Mouse (Mus musculus) liver, embryonic 13.5 days (tissue): ENCODE measurements around the gene Otud7a. TPM values are rescaled to one million over a fixed set of nuclear protein-coding genes. Genes with fewer than 3 reads are reported as not detected.

Experiments used
- ATAC-seq: fragments of 200-750 bp; cut with Nextera tagmentation; 2 replicates; pipeline ENCODE4 v1.8.0; 2017; ENCODE audit warnings: low read depth, mild to moderate bottlenecking, moderate number of reproducible peaks, moderate library complexity
- DNase-seq: peaks from one replicate; pipeline ENCODE4 v3.0.0; 2022
- H3K27ac ChIP-seq: fragments of 300-500 bp; sonication (generic); 2 replicates; pipeline ENCODE4 v1.5.1; 2015; ENCODE audit warnings: moderate library complexity, mild to moderate bottlenecking, inconsistent platforms
- H3K27me3 ChIP-seq: fragments of 300-500 bp; sonication (generic); 2 replicates; pipeline ENCODE4 v1.6.1; 2015; ENCODE audit warnings: mild to moderate bottlenecking, inconsistent platforms
- H3K36me3 ChIP-seq: fragments of 300-500 bp; sonication (generic); 2 replicates; pipeline ENCODE4 v1.6.1; 2015; ENCODE audit warnings: mild to moderate bottlenecking, inconsistent platforms
- H3K4me1 ChIP-seq: fragments of 300-500 bp; sonication (generic); replicated peaks from 2 replicates; pipeline ENCODE4 v1.6.1; 2015; ENCODE audit warnings: inconsistent platforms
- H3K4me2 ChIP-seq: fragments of 300-500 bp; sonication (generic); 2 replicates; pipeline ENCODE4 v1.6.1; 2015; ENCODE audit warnings: inconsistent platforms, mild to moderate bottlenecking, moderate library complexity
- H3K4me3 ChIP-seq: fragments of 300-500 bp; sonication (generic); replicated peaks from 2 replicates; pipeline ENCODE4 v1.5.1; 2015; ENCODE audit warnings: mild to moderate bottlenecking, inconsistent platforms
- H3K9ac ChIP-seq: fragments of 300-500 bp; sonication (generic); 2 replicates; pipeline ENCODE4 v1.6.1; 2015; ENCODE audit warnings: mild to moderate bottlenecking, inconsistent platforms
- H3K9me3 ChIP-seq: fragments of 300-500 bp; sonication (generic); replicated peaks from 2 replicates; pipeline ENCODE4 v1.6.1; 2016; ENCODE audit warnings: inconsistent platforms
- WGBS: fragments of 180-500 bp; shearing (Covaris S2); methylation state at CpG from one replicate; pipeline ENCODE4 v1.1.7; 2015; ENCODE audit not compliant: insufficient replicate concordance; 5-methylcytosine and 5-hydroxymethylcytosine counted together
- polyA plus RNA-seq: library from polyadenylated mRNA; unstranded; fragments of >200 nt; fragmentation: Nextera tagmentation; extraction: Ambion mirVana; gene quantifications from 2 replicates; pipeline ENCODE4 v1.2.1, GENCODE M21; 2015

The Otud7a gene
- polyA plus RNA-seq, 1 experiment from 2014 or later = not detected

DNA sequence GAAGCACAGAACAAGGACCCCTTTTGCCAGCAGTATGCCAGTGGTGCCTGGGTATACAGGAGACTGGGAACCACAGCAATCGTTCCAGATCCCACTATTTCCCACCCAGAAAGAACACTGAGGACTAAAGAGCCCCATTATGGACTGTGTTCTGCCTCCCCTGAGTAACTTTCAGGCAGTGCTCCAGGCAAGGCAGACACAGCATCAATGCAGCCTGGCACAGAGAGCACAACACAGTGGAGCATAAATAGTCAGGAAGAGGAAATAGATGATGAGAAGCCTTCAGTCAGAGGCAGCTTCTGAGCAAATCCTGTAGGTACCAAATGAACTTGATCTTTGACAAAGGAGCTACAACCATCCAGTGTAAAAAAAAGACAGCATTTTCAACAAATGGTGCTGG, 115.1 kb downstream of the Otud7a start:
- Histone ChIP-seq H3K9me3 (no peaks in the 10 kb centered on the region), H3K4me2 (no peak overlapping the region), H3K4me3 (no peak overlapping the region), H3K36me3 (no peaks in the 10 kb centered on the region), H3K27me3 (no peaks in the 10 kb centered on the region), H3K4me1 (no peaks in the 10 kb centered on the region), H3K9ac (no peak overlapping the region), H3K27ac (no peak overlapping the region)
- no peak for ATAC-seq
- 48% methylated on average over 1 of the region's 1 CpGs for WGBS
- no peak for DNase-seq

DNA sequence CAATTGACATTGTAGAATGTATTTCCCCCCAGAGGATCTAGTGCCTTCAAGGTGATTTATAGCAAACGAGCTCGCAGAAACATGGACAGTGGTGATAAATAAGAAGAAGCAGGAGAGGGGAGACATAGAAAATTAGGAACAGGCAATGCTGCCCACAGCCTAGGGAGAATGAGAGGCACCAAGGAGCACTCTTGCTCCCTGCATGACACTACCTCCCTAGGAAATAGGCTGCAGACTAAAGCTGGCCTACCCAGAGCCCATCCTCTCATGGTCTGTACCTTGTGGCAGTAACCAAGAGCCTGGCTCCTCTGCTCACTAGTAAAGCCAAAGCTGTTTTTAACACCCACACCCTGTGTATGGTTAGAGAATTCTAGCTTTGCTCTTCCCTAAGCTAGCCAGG, 138.8 kb downstream of the Otud7a start:
- no peak overlapping the region for H3K9ac ChIP-seq

DNA sequence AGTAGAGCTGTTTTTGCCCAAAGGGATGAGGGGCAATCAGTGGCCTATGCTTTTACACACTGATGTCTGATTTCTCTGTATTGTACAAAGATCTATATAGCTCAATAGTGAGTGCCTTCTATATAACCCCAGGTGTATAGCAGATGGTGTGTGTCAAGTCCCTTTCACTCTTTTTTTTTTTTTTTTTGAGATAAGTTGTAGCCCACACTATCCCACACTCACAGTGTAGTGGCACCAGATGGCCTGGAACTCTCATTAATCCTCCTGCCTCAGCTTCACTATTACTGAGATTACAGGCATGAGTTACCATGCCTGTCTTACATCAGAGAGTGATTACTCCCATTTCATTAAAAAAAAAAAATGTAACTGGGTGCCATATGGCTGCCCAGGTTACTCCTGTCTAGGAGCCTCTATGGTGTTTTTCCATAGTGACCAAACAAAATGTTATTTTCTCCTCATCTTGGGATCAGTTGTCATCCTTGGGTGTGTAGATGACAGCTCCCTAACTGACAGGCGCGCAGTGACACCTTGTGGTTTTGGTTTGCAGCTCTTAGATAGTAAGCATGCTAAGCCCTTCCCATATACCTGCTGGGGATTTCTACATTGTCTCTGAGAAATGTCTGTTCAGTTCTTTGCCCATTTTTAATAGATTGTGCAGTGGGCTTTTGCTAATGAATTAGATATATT, 141.8 kb downstream of the Otud7a start:
- 36% methylated on average over 2 of the region's 2 CpGs for WGBS
- H3K27me3 ChIP-seq = no peaks in the 10 kb centered on the region

More for the DNA sequence above, 138.8 kb downstream of the Otud7a start:
- H3K4me3 ChIP-seq = no peak overlapping the region
- H3K27me3 ChIP-seq = no peaks in the 10 kb centered on the region
- H3K4me1 ChIP-seq = no peaks in the 10 kb centered on the region
- no peak overlapping the region for H3K27ac ChIP-seq
- DNase-seq (no peak), ATAC-seq (no peak)
- WGBS = 76% methylated on average over 2 of the region's 2 CpGs
- H3K36me3 ChIP-seq = no peaks in the 10 kb centered on the region
- no peaks in the 10 kb centered on the region for H3K9me3 ChIP-seq
- no peak overlapping the region for H3K4me2 ChIP-seq

DNA sequence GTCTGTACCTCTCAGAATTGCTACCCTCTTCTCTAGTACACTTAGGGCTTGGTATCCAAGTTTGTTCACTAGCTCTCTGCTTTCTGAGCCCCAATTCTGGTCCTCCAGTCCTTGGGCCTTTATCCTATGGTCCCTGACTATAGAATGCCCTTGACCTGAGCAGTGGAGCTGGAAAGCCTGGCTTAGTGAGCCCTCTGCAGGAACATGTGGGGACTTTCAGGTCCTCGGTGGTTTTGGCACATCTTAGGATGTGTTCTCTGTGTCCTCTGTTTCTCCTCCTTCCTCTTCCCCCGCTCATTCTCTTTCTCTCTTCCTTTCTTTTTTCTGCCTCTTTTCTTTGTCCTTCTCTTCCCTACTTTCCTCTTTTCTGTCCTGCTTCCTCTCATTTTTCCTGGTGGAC, 145.8 kb downstream of the Otud7a start:
- 34% methylated on average over 2 of the region's 2 CpGs for WGBS
- no peaks in the 10 kb centered on the region for H3K36me3 ChIP-seq
- ATAC-seq = no peak

More for the DNA sequence above, 141.8 kb downstream of the Otud7a start:
- H3K4me1 ChIP-seq = no peaks in the 10 kb centered on the region
- H3K4me2 ChIP-seq = no peak overlapping the region
- no peak overlapping the region for H3K4me3 ChIP-seq
- H3K36me3 ChIP-seq = no peaks in the 10 kb centered on the region
- H3K27ac ChIP-seq = no peak overlapping the region
- DNase-seq (no peak), ATAC-seq (no peak)
- no peak overlapping the region for H3K9ac ChIP-seq
- no peaks in the 10 kb centered on the region for H3K9me3 ChIP-seq

DNA sequence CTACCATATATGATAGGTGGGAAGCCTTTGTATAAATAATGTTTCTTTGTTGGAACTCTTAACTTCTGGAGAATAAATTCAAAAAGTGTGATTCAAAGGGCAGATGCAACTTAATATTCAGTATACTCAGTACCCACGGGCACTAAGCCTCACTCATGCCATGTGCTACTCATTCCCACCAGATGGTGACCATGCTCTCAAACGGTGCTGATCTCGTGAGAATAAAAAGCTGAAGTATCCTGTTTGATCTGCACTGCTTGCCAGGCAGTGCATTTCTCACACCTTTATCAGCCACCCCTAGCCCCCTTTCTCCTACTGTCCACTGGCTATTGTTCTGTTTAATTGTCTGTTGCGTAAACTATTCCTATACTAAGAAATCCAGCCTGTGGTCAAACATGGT, 146.8 kb downstream of the Otud7a start:
- Histone ChIP-seq H3K4me1 (no peaks in the 10 kb centered on the region), H3K27me3 (no peaks in the 10 kb centered on the region), H3K36me3 (no peaks in the 10 kb centered on the region), H3K9ac (no peak overlapping the region), H3K27ac (no peak overlapping the region), H3K9me3 (no peaks in the 10 kb centered on the region), H3K4me2 (no peak overlapping the region), H3K4me3 (no peak overlapping the region)
- ATAC-seq (no peak), DNase-seq (no peak)
- WGBS = 65% methylated on average over 4 of the region's 4 CpGs

More for the DNA sequence above, 145.8 kb downstream of the Otud7a start:
- H3K4me3 ChIP-seq = no peak overlapping the region
- no peak overlapping the region for H3K9ac ChIP-seq
- no peaks in the 10 kb centered on the region for H3K4me1 ChIP-seq
- no peak for DNase-seq
- no peaks in the 10 kb centered on the region for H3K27me3 ChIP-seq
- no peak overlapping the region for H3K27ac ChIP-seq
- no peak overlapping the region for H3K4me2 ChIP-seq
- no peaks in the 10 kb centered on the region for H3K9me3 ChIP-seq

DNA sequence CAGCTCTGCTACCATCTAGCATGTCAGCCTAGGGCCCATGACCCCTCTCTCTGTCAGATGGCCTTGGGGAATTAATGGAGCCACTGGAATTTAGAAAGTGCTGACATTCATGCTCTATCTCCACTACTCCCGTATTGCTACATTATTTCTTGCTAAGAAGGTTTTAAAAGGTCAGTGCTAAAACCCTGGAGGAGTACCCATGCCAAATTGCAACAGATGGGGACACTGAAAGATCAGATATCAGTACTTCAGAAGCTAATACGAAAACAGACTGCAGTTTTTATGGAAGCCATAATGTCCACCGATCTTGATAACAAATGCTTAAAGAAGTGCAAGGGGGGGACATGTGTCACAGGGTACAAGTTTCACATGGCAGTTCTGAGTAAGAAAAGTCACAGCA, 147.5 kb downstream of the Otud7a start:
- ATAC-seq = no peak
- WGBS = 51% methylated on average over 3 of the region's 3 CpGs
- Histone ChIP-seq H3K27ac (no peak overlapping the region), H3K4me2 (no peak overlapping the region), H3K4me1 (no peaks in the 10 kb centered on the region), H3K9me3 (no peaks in the 10 kb centered on the region), H3K9ac (no peak overlapping the region), H3K36me3 (no peaks in the 10 kb centered on the region), H3K4me3 (no peak overlapping the region), H3K27me3 (no peaks in the 10 kb centered on the region)
- DNase-seq = no peak

DNA sequence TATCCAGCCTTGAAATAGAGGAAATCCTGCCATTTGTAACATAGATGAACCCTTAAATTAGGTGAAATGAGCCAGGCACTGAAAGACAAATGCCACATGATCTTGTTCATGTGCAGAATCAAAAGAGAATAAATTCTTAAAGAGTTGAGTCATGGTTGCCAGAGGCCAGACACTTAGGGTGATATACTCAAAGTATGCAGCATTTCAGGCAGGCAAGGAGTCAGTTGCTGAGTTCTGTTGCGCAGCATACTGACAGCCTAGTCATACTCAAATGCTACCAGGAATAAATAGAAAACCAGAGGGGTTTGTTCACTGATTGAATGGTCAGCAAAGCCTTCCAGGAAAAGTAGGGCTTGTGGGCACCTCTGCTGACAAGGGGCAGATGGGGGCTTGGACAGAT, 160.3 kb downstream of the Otud7a start:
- whole genome bisulfite sequencing = 68% methylated on average over 1 of the region's 1 CpGs
- Histone ChIP-seq H3K27ac (no peak overlapping the region), H3K4me3 (no peak overlapping the region), H3K36me3 (no peaks in the 10 kb centered on the region), H3K9ac (no peak overlapping the region), H3K4me1 (no peaks in the 10 kb centered on the region), H3K4me2 (no peak overlapping the region), H3K27me3 (no peaks in the 10 kb centered on the region), H3K9me3 (no peaks in the 10 kb centered on the region)
- DNase-seq (no peak), ATAC-seq (no peak)

DNA sequence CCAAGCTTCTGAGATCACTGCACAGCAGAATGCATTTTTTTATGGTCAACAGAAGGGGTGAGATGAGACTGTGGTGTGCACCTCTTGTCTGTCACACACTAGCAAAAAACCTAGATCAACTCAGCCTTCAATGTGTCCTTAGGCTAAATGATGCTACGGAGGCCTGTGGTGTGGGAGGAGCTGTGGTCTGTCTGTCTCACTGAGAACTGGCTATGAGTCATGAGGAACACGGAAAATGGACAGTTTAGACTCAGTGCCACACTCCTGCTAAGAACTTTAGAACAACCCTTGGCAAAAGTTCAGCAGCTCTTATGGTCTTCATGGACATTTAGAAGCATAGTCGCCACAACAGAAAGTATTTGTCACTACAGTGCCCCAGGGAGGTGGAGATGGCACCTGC, 172.5 kb downstream of the Otud7a start:
- 57% methylated on average over 3 of the region's 3 CpGs for WGBS
- ATAC-seq = no peak
- H3K27ac ChIP-seq = no peak overlapping the region

DNA sequence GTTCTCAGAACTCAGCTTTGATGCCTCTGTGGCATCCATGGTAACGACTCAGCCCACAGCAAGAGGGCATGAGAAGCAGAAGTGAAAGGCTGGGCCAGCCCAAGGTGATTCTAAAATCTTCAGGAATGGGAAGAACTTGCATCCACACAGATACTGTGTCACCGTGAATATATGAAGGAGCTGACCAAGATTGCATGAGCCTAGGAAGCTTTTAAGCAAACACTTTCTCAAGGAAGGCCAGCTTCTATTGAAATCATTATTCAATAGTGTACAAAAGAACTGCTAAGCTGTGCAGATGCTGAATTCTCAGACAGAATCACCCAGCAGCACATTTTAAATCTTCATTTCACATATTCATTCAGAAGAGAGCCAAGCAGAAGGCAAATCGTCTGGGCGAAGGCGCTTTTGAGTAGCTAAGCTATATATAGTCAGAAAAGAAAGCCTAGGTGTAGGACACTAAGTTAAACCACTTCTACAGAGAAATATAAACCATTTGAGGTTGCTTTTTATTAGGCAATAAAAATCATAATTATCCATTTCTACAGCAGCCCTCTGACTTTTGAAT, 176.3 kb downstream of the Otud7a start:
- 72% methylated on average over 5 of the region's 5 CpGs for WGBS
- no peak overlapping the region for H3K4me2 ChIP-seq
- no peak overlapping the region for H3K4me3 ChIP-seq
- H3K9me3 ChIP-seq = no peaks in the 10 kb centered on the region
- H3K27me3 ChIP-seq = no peaks in the 10 kb centered on the region
- no peak overlapping the region for H3K27ac ChIP-seq
- DNase-seq (no peak), ATAC-seq (no peak)
- H3K9ac ChIP-seq = no peak overlapping the region
- H3K36me3 ChIP-seq = no peaks in the 10 kb centered on the region
- H3K4me1 ChIP-seq = no peaks in the 10 kb centered on the region

More for the DNA sequence above, 172.5 kb downstream of the Otud7a start:
- no peak overlapping the region for H3K4me3 ChIP-seq
- H3K27me3 ChIP-seq = no peaks in the 10 kb centered on the region
- no peaks in the 10 kb centered on the region for H3K9me3 ChIP-seq
- no peak overlapping the region for H3K4me2 ChIP-seq
- DNase-seq = no peak
- no peaks in the 10 kb centered on the region for H3K36me3 ChIP-seq
- H3K4me1 ChIP-seq = no peaks in the 10 kb centered on the region
- H3K9ac ChIP-seq = no peak overlapping the region

DNA sequence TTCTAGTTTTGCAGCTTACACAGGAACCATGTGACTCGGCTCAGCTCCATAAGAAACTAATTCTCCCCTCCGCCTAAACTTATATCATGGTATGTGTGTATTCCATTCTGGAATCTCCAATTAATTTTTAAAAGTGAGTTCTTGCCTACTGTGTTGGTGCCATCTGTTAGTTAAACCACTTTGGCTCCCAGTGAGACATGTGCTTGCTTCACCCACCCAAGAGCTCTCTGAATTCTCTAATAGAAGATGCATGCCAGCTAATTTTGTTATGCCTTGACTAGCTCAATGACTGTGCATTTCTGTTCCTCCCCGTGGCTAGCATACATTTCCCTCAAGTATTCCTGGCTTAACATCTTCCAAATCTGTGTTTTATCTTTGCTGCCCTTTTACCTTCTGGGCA, 193.1 kb downstream of the Otud7a start:
- H3K27ac ChIP-seq = no peak overlapping the region
- H3K4me3 ChIP-seq = no peak overlapping the region
- no peaks in the 10 kb centered on the region for H3K9me3 ChIP-seq
- no peak overlapping the region for H3K9ac ChIP-seq
- H3K36me3 ChIP-seq = no peaks in the 10 kb centered on the region
- no peaks in the 10 kb centered on the region for H3K27me3 ChIP-seq
- H3K4me2 ChIP-seq = no peak overlapping the region
- no peaks in the 10 kb centered on the region for H3K4me1 ChIP-seq
- DNase-seq (no peak), ATAC-seq (no peak)
- WGBS = 57% methylated on average over 3 of the region's 3 CpGs

DNA sequence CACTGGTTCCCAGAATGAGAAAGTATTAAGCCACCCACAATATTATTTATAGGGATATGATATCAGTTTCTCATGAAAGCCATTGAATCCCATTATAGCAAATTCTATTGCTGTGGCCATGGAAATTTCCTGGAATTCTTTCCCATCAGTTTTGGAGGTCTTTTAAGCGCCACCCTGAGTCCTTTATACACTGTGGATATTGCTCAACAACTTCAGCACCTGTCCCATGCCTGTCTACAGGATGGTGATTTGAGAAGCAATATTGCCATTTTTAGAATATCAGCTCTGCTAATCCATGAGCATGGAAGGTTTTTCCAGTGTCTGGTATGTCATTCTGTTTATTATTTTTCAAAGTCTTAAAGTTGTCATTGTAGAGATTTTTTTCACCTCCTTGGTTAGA, 199.5 kb downstream of the Otud7a start:
- no peaks in the 10 kb centered on the region for H3K27me3 ChIP-seq
- H3K4me2 ChIP-seq = no peak overlapping the region
- no peak overlapping the region for H3K27ac ChIP-seq
- H3K9me3 ChIP-seq = no peaks in the 10 kb centered on the region
- 53% methylated on average over 1 of the region's 1 CpGs for WGBS
- H3K36me3 ChIP-seq = no peaks in the 10 kb centered on the region
- no peak for DNase-seq
- H3K4me3 ChIP-seq = no peak overlapping the region
- no peaks in the 10 kb centered on the region for H3K4me1 ChIP-seq
- ATAC-seq = no peak
- no peak overlapping the region for H3K9ac ChIP-seq

DNA sequence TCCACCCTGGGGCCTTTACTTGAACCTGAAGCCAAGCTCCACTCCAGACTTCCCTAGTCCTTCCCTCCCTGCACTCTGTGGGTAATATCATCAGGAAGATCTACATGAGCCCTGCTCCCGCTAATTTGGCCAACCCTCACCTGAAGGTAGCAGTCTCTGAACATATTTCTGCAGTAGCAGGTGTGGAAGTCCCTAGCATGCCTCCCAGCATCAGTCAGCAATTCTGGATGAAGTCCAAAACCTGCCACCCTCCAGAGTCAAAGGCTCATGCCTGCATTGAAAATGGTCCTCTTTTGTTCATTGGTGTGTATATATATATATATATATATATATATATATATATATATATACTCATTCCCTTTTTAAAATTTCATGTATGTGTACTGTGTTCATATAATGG, 202.6 kb downstream of the Otud7a start:
- no peaks in the 10 kb centered on the region for H3K36me3 ChIP-seq
- ATAC-seq (no peak), DNase-seq (no peak)
- H3K9me3 ChIP-seq = no peaks in the 10 kb centered on the region
- no peaks in the 10 kb centered on the region for H3K4me1 ChIP-seq
- no peak overlapping the region for H3K9ac ChIP-seq
- H3K4me3 ChIP-seq = no peak overlapping the region
- no peak overlapping the region for H3K27ac ChIP-seq
- no peak overlapping the region for H3K4me2 ChIP-seq
- H3K27me3 ChIP-seq = no peaks in the 10 kb centered on the region
- 32% methylated on average over 1 of the region's 1 CpGs for WGBS
